Mouse (Mus musculus): Measurements from ENCODE around the gene Rrn3. TPM values are rescaled to one million over a fixed set of nuclear protein-coding genes. Genes with fewer than 3 reads are reported as not detected.

Gene Rrn3
- polyA plus RNA-seq, 1 experiment from 2014 or later = 109 TPM

DNA sequence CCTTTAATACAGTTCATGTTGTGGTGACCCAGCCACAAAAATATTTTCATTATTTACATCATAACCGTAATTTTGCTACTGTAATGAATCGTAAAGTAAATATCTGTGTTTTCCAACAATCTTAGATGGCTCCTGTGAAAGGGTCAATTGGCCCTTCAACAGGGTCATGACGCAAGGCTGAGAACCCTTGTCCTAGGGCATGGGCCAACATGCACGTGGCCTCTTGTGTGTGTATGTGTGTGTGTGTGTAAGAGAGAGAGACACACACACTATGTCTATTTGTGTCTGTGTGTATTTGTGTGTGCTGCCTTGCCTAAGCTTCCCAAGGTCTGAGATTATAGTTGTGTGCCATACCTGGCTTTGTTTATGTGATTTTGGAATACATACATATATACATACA is 27.1 kb downstream of the Rrn3 start:
- no peak overlapping the region for H3K27ac ChIP-seq (ENCODE audit: low read length)
- 97% methylated on average over 4 of the region's 4 CpGs for WGBS
- H3K4me2 ChIP-seq (ENCODE audit: low read length) = no peak overlapping the region
- no peaks in the 10 kb centered on the region for H3K4me1 ChIP-seq (replicated peaks; ENCODE audit: control insufficient read depth, insufficient read depth, low read length)
- H3K27me3 ChIP-seq (replicated peaks; ENCODE audit: control insufficient read depth, insufficient read depth, low read length) = no peaks in the 10 kb centered on the region
- no peak for ATAC-seq
- no peaks in the 10 kb centered on the region for H3K9me3 ChIP-seq (ENCODE audit: control insufficient read depth, low read length)
- H3K9ac ChIP-seq (replicated peaks; ENCODE audit: low read depth, low read length) = no peak overlapping the region
- H3K4me3 ChIP-seq (replicated peaks; ENCODE audit: low read length) = no peak overlapping the region
- H3K36me3 ChIP-seq (ENCODE audit: control insufficient read depth, insufficient read depth) = peaks cover 34% of the 10 kb centered on the region

- no peak overlapping the region for H3K9ac ChIP-seq (replicated peaks; ENCODE audit: low read depth, low read length)
- H3K36me3 ChIP-seq (ENCODE audit: control insufficient read depth, insufficient read depth) = peaks cover 39% of the 10 kb centered on the region
- 88% methylated on average over 7 of the region's 7 CpGs for WGBS
Measured at GRCm38 (mm10) chr16:13808410-13808809, 27.9 kb downstream of the Rrn3 start.

GRCm38 (mm10) chr16:13812152-13812551 is 31.6 kb downstream of the Rrn3 start:
- Histone ChIP-seq H3K4me3 (replicated peaks; ENCODE audit: low read length) (no peak overlapping the region), H3K27me3 (replicated peaks; ENCODE audit: control insufficient read depth, insufficient read depth, low read length) (no peaks in the 10 kb centered on the region), H3K27ac (ENCODE audit: low read length) (no peak overlapping the region), H3K9ac (replicated peaks; ENCODE audit: low read depth, low read length) (no peak overlapping the region), H3K4me2 (ENCODE audit: low read length) (no peak overlapping the region), H3K4me1 (replicated peaks; ENCODE audit: control insufficient read depth, insufficient read depth, low read length) (no peaks in the 10 kb centered on the region), H3K36me3 (ENCODE audit: control insufficient read depth, insufficient read depth) (peaks cover 39% of the 10 kb centered on the region), H3K9me3 (ENCODE audit: control insufficient read depth, low read length) (no peaks in the 10 kb centered on the region)
- ATAC-seq = no peak
- 92% methylated on average over 6 of the region's 6 CpGs for WGBS

More at GRCm38 (mm10) chr16:13808410-13808809, 27.9 kb downstream of the Rrn3 start:
- no peak overlapping the region for H3K4me2 ChIP-seq (ENCODE audit: low read length)
- no peak overlapping the region for H3K27ac ChIP-seq (ENCODE audit: low read length)
- no peak overlapping the region for H3K4me3 ChIP-seq (replicated peaks; ENCODE audit: low read length)
- H3K4me1 ChIP-seq (replicated peaks; ENCODE audit: control insufficient read depth, insufficient read depth, low read length) = no peaks in the 10 kb centered on the region
- no peaks in the 10 kb centered on the region for H3K9me3 ChIP-seq (ENCODE audit: control insufficient read depth, low read length)
- ATAC-seq = no peak
- no peaks in the 10 kb centered on the region for H3K27me3 ChIP-seq (replicated peaks; ENCODE audit: control insufficient read depth, insufficient read depth, low read length)

- Histone ChIP-seq H3K4me2 (ENCODE audit: low read length) (no peak overlapping the region), H3K9ac (replicated peaks; ENCODE audit: low read depth, low read length) (no peak overlapping the region), H3K27ac (ENCODE audit: low read length) (no peak overlapping the region), H3K4me3 (replicated peaks; ENCODE audit: low read length) (no peak overlapping the region), H3K27me3 (replicated peaks; ENCODE audit: control insufficient read depth, insufficient read depth, low read length) (no peaks in the 10 kb centered on the region), H3K36me3 (ENCODE audit: control insufficient read depth, insufficient read depth) (peaks cover 35% of the 10 kb centered on the region), H3K9me3 (ENCODE audit: control insufficient read depth, low read length) (no peaks in the 10 kb centered on the region), H3K4me1 (replicated peaks; ENCODE audit: control insufficient read depth, insufficient read depth, low read length) (peaks cover 3% of the 10 kb centered on the region)
- ATAC-seq = no peak
- WGBS = 99% methylated on average over 3 of the region's 3 CpGs
Measured at GRCm38 (mm10) chr16:13813200-13813599, 32.7 kb downstream of the Rrn3 start.

- no peaks in the 10 kb centered on the region for H3K27me3 ChIP-seq (replicated peaks; ENCODE audit: control insufficient read depth, insufficient read depth, low read length)
- H3K9ac ChIP-seq (replicated peaks; ENCODE audit: low read depth, low read length) = peak within 1 kb of the TSS; percentile 81
- peak within 1 kb of the TSS; percentile 78 for H3K4me2 ChIP-seq (ENCODE audit: low read length)
- under 1% methylated on average over 58 of the region's 58 CpGs for WGBS
- H3K4me3 ChIP-seq (replicated peaks; ENCODE audit: low read length) = peak within 1 kb of the TSS; percentile 78
- peak; percentile 95 for ATAC-seq
- peaks cover 9% of the 10 kb centered on the region; the same call in 1 of the 2 replicates for H3K36me3 ChIP-seq (ENCODE audit: control insufficient read depth, insufficient read depth)
- peak within 1 kb of the TSS; percentile 96 for H3K27ac ChIP-seq (ENCODE audit: low read length)
- H3K9me3 ChIP-seq (ENCODE audit: control insufficient read depth, low read length) = no peaks in the 10 kb centered on the region; the same call in 1 of the 2 replicates
- H3K4me1 ChIP-seq (replicated peaks; ENCODE audit: control insufficient read depth, insufficient read depth, low read length) = peaks cover 22% of the 10 kb centered on the region
Measured at GRCm38 (mm10) chr16:13818560-13819393, 38.3 kb downstream of the Rrn3 start, which contains the start of gene Ntan1. TSS of gene Ntan1 (plus strand) at chr16:13818845.

GRCm38 (mm10) chr16:13819394-13819743 is 38.9 kb downstream of the Rrn3 start:
- peak; percentile 38 for ATAC-seq
- no peaks in the 10 kb centered on the region for H3K27me3 ChIP-seq (replicated peaks; ENCODE audit: control insufficient read depth, insufficient read depth, low read length)
- WGBS = under 1% methylated on average over 36 of the region's 36 CpGs

DNA sequence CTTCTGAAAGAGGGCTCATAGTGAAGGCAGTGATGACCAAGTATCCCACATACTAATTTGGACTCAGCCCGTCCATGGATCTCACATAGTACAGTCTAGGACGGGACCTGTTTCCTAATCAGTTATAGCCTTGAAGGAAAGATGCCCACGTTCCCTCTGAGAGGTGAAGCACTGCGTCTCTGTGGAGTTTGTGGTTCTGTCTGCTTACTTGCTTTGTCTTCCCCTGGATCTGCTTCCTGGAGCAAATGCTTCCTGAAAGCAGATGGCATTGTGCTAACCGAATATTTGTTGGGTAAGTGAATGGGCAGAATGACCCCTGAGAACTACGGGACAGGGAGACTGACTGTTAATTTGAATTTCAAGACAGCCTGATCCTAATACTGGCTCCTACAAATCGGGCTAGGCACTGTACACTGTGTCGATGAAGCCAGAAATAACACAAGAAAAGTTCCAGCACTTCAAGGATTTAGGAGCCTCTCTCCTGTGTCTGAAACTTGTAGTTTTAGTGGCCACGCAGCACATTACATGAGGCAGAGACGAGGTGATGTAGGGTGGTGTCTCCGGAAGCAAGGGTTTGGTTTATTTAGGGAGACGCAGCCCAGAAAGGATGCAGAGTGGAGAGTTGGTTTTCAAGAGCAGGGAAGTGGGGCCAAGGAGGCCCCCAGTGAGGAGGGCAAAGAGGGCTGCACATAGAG is 39.4 kb downstream of the Rrn3 start:
- peak overlapping the region; percentile 78 for H3K4me2 ChIP-seq (ENCODE audit: low read length)
- H3K4me1 ChIP-seq (replicated peaks; ENCODE audit: control insufficient read depth, insufficient read depth, low read length) = peaks cover 22% of the 10 kb centered on the region
- no peaks in the 10 kb centered on the region; the same call in 1 of the 2 replicates for H3K9me3 ChIP-seq (ENCODE audit: control insufficient read depth, low read length)
- peak overlapping the region; percentile 81 for H3K9ac ChIP-seq (replicated peaks; ENCODE audit: low read depth, low read length)
- ATAC-seq = no peak
- H3K27me3 ChIP-seq (replicated peaks; ENCODE audit: control insufficient read depth, insufficient read depth, low read length) = no peaks in the 10 kb centered on the region
- peak overlapping the region; percentile 96; the same call in 1 of the 2 replicates for H3K27ac ChIP-seq (ENCODE audit: low read length)
- peaks cover 3% of the 10 kb centered on the region; the same call in 1 of the 2 replicates for H3K36me3 ChIP-seq (ENCODE audit: control insufficient read depth, insufficient read depth)
- 36% methylated on average over 12 of the region's 12 CpGs for WGBS
- peak overlapping the region; percentile 78 for H3K4me3 ChIP-seq (replicated peaks; ENCODE audit: low read length)

More at GRCm38 (mm10) chr16:13819394-13819743, 38.9 kb downstream of the Rrn3 start:
- Histone ChIP-seq H3K4me3 (replicated peaks; ENCODE audit: low read length) (peak overlapping the region; percentile 78), H3K4me2 (ENCODE audit: low read length) (peak overlapping the region; percentile 78), H3K4me1 (replicated peaks; ENCODE audit: control insufficient read depth, insufficient read depth, low read length) (peaks cover 22% of the 10 kb centered on the region), H3K9ac (replicated peaks; ENCODE audit: low read depth, low read length) (peak overlapping the region; percentile 81), H3K27ac (ENCODE audit: low read length) (peak overlapping the region; percentile 96), H3K36me3 (ENCODE audit: control insufficient read depth, insufficient read depth) (peaks cover 7% of the 10 kb centered on the region; the same call in 1 of the 2 replicates), H3K9me3 (ENCODE audit: control insufficient read depth, low read length) (no peaks in the 10 kb centered on the region; the same call in 1 of the 2 replicates)

DNA sequence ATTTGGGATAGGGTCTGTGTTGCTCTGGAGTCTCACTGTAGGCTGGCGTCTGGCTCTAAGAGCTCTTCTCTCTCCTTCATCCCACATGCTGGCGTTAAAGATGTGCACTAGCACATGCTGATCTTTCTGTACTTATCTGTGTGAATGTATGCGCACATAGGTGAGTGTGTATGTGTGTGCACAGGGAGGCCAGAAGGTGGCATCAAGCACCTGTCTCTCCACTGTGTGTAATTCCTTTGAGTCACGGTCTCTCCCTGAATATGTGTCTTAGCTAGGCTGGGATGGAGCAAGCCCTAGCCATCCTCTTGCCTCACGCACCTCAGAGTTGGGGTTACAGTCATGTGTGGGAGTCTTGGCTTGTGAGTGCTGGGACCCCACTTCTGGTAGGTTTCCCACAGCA is 40.3 kb downstream of the Rrn3 start:
- no peaks in the 10 kb centered on the region; the same call in 1 of the 2 replicates for H3K9me3 ChIP-seq (ENCODE audit: control insufficient read depth, low read length)
- H3K9ac ChIP-seq (replicated peaks; ENCODE audit: low read depth, low read length) = no peak overlapping the region
- peak overlapping the region; percentile 78 for H3K4me2 ChIP-seq (ENCODE audit: low read length)
- ATAC-seq = no peak
- peaks cover 22% of the 10 kb centered on the region for H3K4me1 ChIP-seq (replicated peaks; ENCODE audit: control insufficient read depth, insufficient read depth, low read length)
- no peak overlapping the region for H3K27ac ChIP-seq (ENCODE audit: low read length)
- 97% methylated on average over 5 of the region's 5 CpGs for WGBS
- H3K4me3 ChIP-seq (replicated peaks; ENCODE audit: low read length) = no peak overlapping the region
- peaks cover 3% of the 10 kb centered on the region; the same call in 1 of the 2 replicates for H3K36me3 ChIP-seq (ENCODE audit: control insufficient read depth, insufficient read depth)
- no peaks in the 10 kb centered on the region for H3K27me3 ChIP-seq (replicated peaks; ENCODE audit: control insufficient read depth, insufficient read depth, low read length)

DNA sequence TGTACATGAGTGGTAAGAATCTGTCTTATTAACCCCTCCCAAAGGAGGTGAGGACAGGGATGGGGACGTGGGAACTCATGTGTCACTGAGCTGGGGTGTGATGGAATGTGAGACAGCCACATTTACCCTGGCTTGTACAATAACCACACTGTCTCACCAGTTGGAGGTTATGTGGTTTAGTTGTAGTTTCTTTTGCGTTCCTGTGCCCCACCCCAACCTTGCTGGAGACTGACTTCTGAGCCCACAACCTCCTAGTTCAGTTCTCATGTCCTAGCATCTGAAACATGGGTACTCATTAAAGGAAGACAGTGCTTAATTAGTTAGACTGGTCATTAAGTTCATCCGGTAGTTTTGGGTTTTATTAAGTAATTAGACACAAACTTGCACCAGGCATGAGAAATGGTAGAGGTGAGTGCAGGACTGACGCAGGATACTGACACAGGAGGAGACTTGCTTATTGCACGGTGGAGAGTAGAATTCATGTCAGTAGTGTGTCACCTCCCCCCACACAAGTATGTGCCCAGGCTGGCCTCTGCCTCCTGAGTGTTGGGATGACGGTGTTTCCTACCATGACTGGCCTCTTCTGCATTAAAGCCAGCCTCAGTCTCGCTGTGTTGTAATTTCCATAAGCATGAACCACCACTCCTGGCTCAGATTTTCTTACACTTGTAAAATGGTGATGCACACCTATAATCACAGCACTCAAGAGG is 45.4 kb downstream of the Rrn3 start:
- no peaks in the 10 kb centered on the region for H3K9me3 ChIP-seq (ENCODE audit: control insufficient read depth, low read length)
- no peak overlapping the region for H3K4me3 ChIP-seq (replicated peaks; ENCODE audit: low read length)
- peaks cover 4% of the 10 kb centered on the region for H3K4me1 ChIP-seq (replicated peaks; ENCODE audit: control insufficient read depth, insufficient read depth, low read length)
- H3K9ac ChIP-seq (replicated peaks; ENCODE audit: low read depth, low read length) = no peak overlapping the region
- ATAC-seq = no peak
- no peaks in the 10 kb centered on the region for H3K27me3 ChIP-seq (replicated peaks; ENCODE audit: control insufficient read depth, insufficient read depth, low read length)
- H3K4me2 ChIP-seq (ENCODE audit: low read length) = no peak overlapping the region
- H3K27ac ChIP-seq (ENCODE audit: low read length) = no peak overlapping the region
- H3K36me3 ChIP-seq (ENCODE audit: control insufficient read depth, insufficient read depth) = peaks cover 25% of the 10 kb centered on the region
- 83% methylated on average over 7 of the region's 7 CpGs for WGBS
